In genomic region chr9:111918275-111918940, GRCm38 (mm10) we compare ENCODE assay signal across 8 mouse cellular contexts.
DNase-seq lines count a peak whose midpoint lies in the region; ATAC-seq lines count a peak whose summit lies in the region.

No protein-coding gene starts in this region.

- WGBS in forebrain, embryonic 13.5 days: 20% methylated on average over 16 of the region's 16 CpGs
- 22% methylated on average over 16 of the region's 16 CpGs for WGBS in hindbrain, embryonic 13.5 days

- H3K27ac ChIP-seq in forebrain, embryonic 13.5 days: no peak overlapping the region
- no peak overlapping the region for H3K27ac ChIP-seq in hindbrain, embryonic 13.5 days

- no peak overlapping the region for H3K4me2 ChIP-seq in forebrain, embryonic 13.5 days
- H3K4me2 ChIP-seq in hindbrain, embryonic 13.5 days: no peak overlapping the region

- ATAC-seq in cerebellum, adult (ENCODE audit: insufficient number of reproducible peaks, low FRiP score, low TSS enrichment): peak; percentile 52; the same call in 1 of the 2 replicates
- peak; percentile 80 for ATAC-seq in forebrain, embryonic 13.5 days
- peak; percentile 76; the same call in 1 of the 2 replicates for ATAC-seq in hindbrain, embryonic 13.5 days (ENCODE audit: low FRiP score)

- peak; percentile 70 for DNase-seq in R1 (ENCODE audit: low read depth, low spot score)
- peak; percentile 65 for DNase-seq in layer of hippocampus, adult 9-11 months
- DNase-seq in lung, postnatal 25 days (ENCODE audit: low spot score): peak; percentile 18
- DNase-seq in right cerebral cortex, adult 2 months (ENCODE audit: low spot score in 2 of 2): peak; percentile 84 to 86
- peak; percentile 23 for DNase-seq in yolk sac, embryonic 10.5 days (ENCODE audit: low spot score)

- H3K9me3 ChIP-seq in forebrain, embryonic 13.5 days (replicated peaks): peaks cover 4% of the 10 kb centered on the region; the same call in 1 of the 2 replicates
- no peaks in the 10 kb centered on the region for H3K9me3 ChIP-seq in hindbrain, embryonic 13.5 days

- H3K9ac ChIP-seq in forebrain, embryonic 13.5 days: no peak overlapping the region
- no peak overlapping the region for H3K9ac ChIP-seq in hindbrain, embryonic 13.5 days

- no peak overlapping the region for H3K4me3 ChIP-seq in forebrain, embryonic 13.5 days
- no peak overlapping the region for H3K4me3 ChIP-seq in hindbrain, embryonic 13.5 days

- H3K4me1 ChIP-seq in forebrain, embryonic 13.5 days: no peaks in the 10 kb centered on the region
- H3K4me1 ChIP-seq in hindbrain, embryonic 13.5 days (replicated peaks): no peaks in the 10 kb centered on the region; the same call in 1 of the 2 replicates

- H3K27me3 ChIP-seq in forebrain, embryonic 13.5 days: no peaks in the 10 kb centered on the region
- no peaks in the 10 kb centered on the region for H3K27me3 ChIP-seq in hindbrain, embryonic 13.5 days

- H3K36me3 ChIP-seq in forebrain, embryonic 13.5 days (ENCODE audit: poor library complexity, severe bottlenecking): no peaks in the 10 kb centered on the region
- H3K36me3 ChIP-seq in hindbrain, embryonic 13.5 days: no peaks in the 10 kb centered on the region

Comparison
In these comparisons a context has a peak if more than half of its experiments do, and no peak if none do; other contexts are left out.
1. DNase-seq: peak in every context shown above with its lines; median percentile 85 in right cerebral cortex, adult 2 months; 70 in R1; 65 in layer of hippocampus, adult 9-11 months; 23 in yolk sac, embryonic 10.5 days; 18 in lung, postnatal 25 days.